Mouse (Mus musculus) heart, embryonic 10.5 days (tissue): ENCODE results near the gene Psrc1. TPM values are rescaled to one million over a fixed set of nuclear protein-coding genes. Genes with fewer than 3 reads are reported as not detected.
A peak's percentile ranks its signal among the peaks of the same experiment; 100 is the strongest.

Experiments
- DNase-seq: peaks from one replicate; pipeline ENCODE4 v3.0.0-alpha.2; 2017; ENCODE audit warnings: low spot score
- H3K27ac ChIP-seq: fragments of 300-500 bp; sonication (generic); 2 replicates; pipeline ENCODE4 v1.5.1; 2016; ENCODE audit warnings: mild to moderate bottlenecking
- H3K27me3 ChIP-seq: fragments of 300-500 bp; sonication (generic); 2 replicates; pipeline ENCODE4 v1.6.1; 2016; ENCODE audit warnings: mild to moderate bottlenecking; ENCODE audit not compliant: poor library complexity, insufficient read depth, severe bottlenecking
- H3K36me3 ChIP-seq: fragments of 300-500 bp; sonication (generic); 2 replicates; pipeline ENCODE4 v1.6.1; 2016; ENCODE audit warnings: mild to moderate bottlenecking, moderate library complexity
- H3K4me1 ChIP-seq: fragments of 300-500 bp; sonication (generic); 2 replicates; pipeline ENCODE4 v1.6.1; 2016; ENCODE audit warnings: mild to moderate bottlenecking
- H3K4me3 ChIP-seq: fragments of 300-500 bp; sonication (generic); 2 replicates; pipeline ENCODE4 v1.5.1; 2016; ENCODE audit warnings: mild to moderate bottlenecking, moderate library complexity
- H3K9me3 ChIP-seq: fragments of 300-500 bp; sonication (generic); 2 replicates; pipeline ENCODE4 v1.6.1; 2016; ENCODE audit warnings: mild to moderate bottlenecking, moderate library complexity
- WGBS: fragments of 180-500 bp; shearing (Covaris S2); methylation state at CpG from one replicate; pipeline ENCODE4 v1.1.7; 2016; 5-methylcytosine and 5-hydroxymethylcytosine counted together
- polyA plus RNA-seq: library from polyadenylated mRNA; unstranded; fragments of >200 nt; fragmentation: Nextera tagmentation; extraction: Ambion mirVana; gene quantifications from 2 replicates; pipeline ENCODE4 v1.2.1, GENCODE M21; 2016

The Psrc1 gene
- polyA plus RNA-seq, 1 experiment from 2014 or later: 57.6 TPM

DNA sequence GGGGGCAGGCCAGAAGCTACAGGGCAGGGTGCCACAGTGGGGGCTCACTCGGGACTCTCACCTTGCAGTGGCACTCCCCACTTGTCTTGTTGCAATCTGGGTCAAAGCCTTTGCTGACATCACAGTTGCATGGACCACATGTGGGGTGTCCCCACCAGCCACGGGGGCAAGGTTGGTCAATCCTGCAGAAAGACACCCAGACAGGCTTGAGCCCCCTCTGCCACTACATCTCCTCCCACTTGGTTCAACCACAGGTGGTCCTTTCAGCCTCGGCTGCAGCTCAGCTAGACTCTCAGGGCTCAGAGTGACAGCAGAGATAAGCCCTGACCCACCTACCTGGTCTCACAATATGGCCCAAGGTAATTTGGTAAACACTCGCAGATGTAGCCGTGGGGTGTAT is 16.8 kb downstream of the Psrc1 start:
- no peaks in the 10 kb centered on the region for H3K36me3 ChIP-seq
- no peaks in the 10 kb centered on the region for H3K9me3 ChIP-seq
- WGBS: 62% methylated on average over 5 of the region's 5 CpGs
- H3K4me3 ChIP-seq: no peak overlapping the region
- H3K4me1 ChIP-seq: peaks cover 20% of the 10 kb centered on the region
- DNase-seq: peak; percentile 72
- H3K27ac ChIP-seq: no peak overlapping the region
- peaks cover 65% of the 10 kb centered on the region; the same call in 1 of the 2 replicates for H3K27me3 ChIP-seq

DNA sequence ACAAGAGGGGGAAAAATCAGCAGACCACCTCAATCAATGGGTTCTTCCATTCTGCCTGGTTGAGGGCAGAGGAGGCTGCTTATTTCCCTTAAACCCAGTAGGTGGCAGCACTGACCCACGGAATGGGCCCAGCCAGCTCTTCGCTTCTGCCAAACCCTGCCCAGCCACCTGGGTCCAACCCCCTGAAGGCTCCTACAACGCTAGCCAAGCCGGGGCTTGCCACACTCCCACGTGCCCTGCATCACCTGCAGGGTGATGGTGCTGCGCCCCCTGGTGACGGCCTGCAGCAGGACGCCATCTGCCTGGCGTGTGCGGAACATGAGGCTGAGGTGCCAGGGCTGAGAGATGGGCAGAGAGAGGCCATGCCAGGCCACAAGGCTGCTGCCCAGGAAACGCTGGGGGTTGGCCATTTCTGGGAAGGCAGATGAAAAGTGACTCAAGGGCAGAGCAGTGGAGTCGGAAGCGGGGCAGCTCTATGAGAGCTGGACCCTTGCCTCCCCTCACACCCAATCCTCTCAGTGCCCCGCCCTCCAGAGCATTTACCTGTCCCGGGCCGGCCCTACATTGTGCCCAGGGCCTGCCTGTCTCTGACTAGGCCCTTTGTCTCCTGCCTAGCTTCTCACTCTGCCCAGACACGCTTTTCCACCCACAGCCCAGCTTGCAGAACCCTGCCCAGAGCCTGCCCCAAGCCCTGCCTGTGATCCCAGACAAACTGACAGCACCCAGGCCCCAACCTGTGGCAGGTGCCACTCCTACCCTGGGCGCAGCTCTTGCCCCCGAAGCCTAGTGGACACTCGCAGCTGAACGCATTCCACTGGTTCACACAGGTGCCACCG is 18.3 kb downstream of the Psrc1 start:
- Histone ChIP-seq H3K27me3 (peaks cover 68% of the 10 kb centered on the region), H3K36me3 (no peaks in the 10 kb centered on the region), H3K4me3 (peak overlapping the region; percentile 36), H3K27ac (no peak overlapping the region), H3K4me1 (peaks cover 17% of the 10 kb centered on the region), H3K9me3 (no peaks in the 10 kb centered on the region)
- WGBS: 30% methylated on average over 22 of the region's 22 CpGs
- DNase-seq: peak; percentile 92

DNA sequence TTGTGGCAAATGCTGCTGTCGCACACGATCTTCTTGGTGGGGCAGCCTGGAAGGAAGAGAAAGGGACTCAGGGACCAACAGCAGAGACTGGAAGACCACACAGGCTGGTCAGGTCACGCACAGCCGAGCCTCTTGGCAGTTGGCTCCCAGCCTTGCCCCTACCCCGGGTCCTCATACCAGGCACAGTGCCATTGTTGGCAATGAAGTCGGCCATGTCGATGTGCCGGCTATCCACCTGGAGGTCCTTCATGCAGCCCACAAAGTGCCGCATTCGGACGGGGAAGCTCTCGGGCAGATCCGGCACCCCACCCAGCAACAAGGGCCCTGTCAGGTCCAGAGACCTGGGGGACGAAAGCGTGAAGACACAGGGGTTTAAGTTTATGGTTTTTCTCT is 18.9 kb downstream of the Psrc1 start:
- no peak overlapping the region for H3K27ac ChIP-seq
- no peak overlapping the region for H3K4me3 ChIP-seq
- H3K36me3 ChIP-seq: no peaks in the 10 kb centered on the region
- 89% methylated on average over 15 of the region's 15 CpGs for WGBS
- no peak for DNase-seq
- H3K27me3 ChIP-seq: peaks cover 68% of the 10 kb centered on the region
- H3K4me1 ChIP-seq: peaks cover 11% of the 10 kb centered on the region
- no peaks in the 10 kb centered on the region for H3K9me3 ChIP-seq

DNA sequence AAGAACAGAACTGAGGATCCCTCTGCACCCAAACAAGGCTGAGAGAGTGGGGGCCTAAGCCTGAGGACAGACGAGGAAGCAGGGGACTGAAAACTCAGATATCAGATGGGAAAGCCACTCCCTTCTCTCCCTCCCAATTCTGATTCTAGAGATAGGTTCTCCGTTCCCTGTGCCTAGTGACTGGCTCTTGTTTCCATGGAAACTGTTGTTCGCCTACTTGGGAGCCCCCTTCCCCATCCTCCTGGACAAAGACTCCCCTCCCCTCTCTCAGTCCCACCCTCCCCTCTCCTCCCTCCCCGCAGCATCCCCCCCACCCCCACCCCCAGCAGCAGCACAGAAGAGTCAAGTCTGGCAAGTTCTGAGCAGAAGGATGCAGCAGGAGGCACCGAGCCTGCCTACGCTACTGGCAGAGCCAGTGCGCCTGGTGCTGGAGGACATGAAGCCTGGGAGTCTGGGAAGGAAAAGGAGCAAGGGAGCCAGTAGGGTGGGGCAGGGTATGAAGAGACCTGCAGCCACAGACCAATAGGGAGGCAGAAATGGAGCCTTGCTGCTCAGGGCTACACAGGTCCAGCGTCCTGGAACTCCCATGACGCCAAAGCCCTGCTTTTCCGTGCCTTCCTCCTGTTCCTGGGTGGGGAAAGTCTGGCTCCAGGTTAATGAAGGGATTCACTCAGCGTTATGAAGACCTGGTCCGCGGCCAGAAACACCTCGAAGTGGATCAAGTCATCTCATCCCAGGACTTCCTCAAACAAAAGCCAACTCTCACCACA is 22.1 kb downstream of the Psrc1 start:
- H3K27ac ChIP-seq: no peak overlapping the region
- DNase-seq: no peak
- H3K27me3 ChIP-seq: peaks cover 66% of the 10 kb centered on the region
- no peaks in the 10 kb centered on the region for H3K36me3 ChIP-seq
- WGBS: 39% methylated on average over 14 of the region's 14 CpGs
- H3K4me3 ChIP-seq: no peak overlapping the region
- peaks cover 17% of the 10 kb centered on the region for H3K4me1 ChIP-seq
- H3K9me3 ChIP-seq: no peaks in the 10 kb centered on the region

DNA sequence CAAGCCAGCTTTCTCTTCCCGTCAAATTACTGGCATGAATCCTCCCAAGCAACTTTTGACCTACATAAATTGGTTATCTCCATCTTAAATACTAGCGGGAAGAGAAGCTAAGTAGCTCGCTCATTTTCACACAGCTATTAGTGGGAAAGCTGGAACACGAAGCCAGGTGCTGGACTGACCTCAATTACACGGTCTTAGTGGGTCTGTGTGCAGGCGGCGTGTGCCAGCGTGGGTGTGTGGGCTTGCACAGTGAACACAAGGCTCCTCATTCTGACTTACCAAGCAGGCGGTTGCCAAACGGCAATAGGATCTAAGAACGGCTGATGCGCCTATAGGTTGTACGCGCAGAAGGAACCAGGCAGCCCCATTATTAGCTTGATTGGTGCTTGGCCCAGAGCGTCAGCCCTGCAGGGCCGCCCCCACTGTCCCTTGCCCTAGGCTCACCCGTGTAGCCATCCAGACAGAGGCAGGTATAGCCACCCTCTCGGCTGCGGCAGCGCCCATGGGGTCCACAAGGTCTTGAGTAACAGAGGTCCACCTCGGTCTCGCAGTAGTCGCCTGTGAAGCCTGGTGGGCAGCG is 22.8 kb downstream of the Psrc1 start:
- Histone ChIP-seq H3K4me3 (no peak overlapping the region), H3K27me3 (peaks cover 66% of the 10 kb centered on the region), H3K9me3 (no peaks in the 10 kb centered on the region), H3K4me1 (peaks cover 24% of the 10 kb centered on the region), H3K36me3 (no peaks in the 10 kb centered on the region), H3K27ac (no peak overlapping the region)
- WGBS: 82% methylated on average over 24 of the region's 24 CpGs
- DNase-seq: no peak

DNA sequence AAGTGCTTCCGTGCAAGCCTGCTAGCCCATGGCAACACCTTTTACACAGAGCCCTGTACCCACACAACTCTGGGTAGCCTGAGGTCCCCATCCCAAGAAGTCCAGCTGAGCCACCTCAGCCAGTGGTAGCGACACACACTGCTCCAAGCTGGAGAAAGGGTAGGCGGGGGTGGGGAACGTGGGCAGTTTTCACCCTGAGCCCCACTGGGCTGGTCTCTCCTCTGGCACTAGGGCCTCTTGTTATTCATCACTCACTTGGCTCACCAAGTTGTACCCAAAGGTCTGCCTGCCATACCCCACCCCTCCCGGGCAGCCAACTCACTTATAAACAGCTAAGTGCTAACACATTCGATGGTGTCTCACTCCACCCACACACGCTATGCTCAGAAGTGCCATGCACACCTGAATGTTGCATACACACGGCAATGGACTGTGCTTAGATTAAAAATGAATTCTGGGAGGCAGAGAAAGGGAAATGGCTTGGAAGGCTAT is 24.9 kb downstream of the Psrc1 start:
- no peak overlapping the region for H3K4me3 ChIP-seq

DNA sequence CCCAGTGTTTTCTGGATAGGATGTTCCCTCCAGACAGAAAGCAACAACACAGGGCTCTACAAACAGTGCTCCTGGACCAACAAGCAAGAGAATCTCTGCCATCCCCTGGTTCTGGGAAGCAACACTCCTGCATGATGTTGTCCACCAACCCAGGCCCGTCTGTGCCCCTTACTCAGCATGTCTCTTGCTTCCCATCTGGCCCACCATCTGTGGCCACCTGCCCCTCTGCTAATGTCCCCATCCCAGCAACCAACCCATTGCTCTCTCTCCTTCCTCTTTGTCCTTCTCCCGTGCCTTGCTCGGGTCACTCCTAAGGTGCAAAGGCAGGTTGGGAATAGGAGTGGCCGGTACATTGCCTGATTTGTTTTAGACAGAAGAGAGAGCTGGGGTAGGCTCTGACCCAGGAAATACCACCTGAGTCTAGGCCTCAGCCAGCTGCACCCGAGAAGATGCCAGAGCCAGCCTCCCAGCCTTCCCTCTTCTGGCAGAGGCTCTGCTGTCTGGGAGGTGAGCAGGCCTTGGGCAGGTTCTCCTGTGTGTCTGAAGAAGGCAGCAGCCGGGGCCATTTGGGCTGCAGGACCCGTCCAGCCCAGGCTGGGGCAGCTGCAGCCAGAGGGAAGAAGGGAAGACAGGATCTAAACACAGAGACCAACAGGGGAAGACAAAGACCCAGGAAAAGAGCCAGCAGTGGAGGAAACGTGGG is 26.2 kb downstream of the Psrc1 start:
- H3K27ac ChIP-seq: peak overlapping the region; percentile 43

More for the DNA sequence above, 24.9 kb downstream of the Psrc1 start:
- Histone ChIP-seq H3K27me3 (peaks cover 57% of the 10 kb centered on the region), H3K36me3 (peaks cover 12% of the 10 kb centered on the region), H3K27ac (no peak overlapping the region), H3K9me3 (no peaks in the 10 kb centered on the region), H3K4me1 (peaks cover 22% of the 10 kb centered on the region)
- no peak for DNase-seq
- 84% methylated on average over 8 of the region's 8 CpGs for WGBS

DNA sequence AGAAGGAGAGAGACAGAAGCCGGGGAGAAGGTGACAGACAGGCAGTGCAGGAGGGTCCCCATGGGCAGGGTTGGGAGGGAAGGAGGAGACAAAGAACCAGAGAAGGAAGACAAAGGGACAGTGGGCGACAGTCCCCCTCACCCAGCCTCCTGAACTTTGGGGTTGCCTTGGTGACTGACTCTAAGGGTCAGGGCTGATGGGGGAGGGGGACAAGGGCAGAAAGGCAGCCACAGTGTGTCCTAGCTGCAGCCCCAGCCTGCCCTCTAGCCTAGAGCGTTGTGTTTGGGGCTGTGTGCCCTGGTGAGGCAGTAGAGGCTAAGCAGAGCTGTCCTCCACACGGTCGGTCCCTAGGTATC is 26.7 kb downstream of the Psrc1 start:
- H3K9me3 ChIP-seq: no peaks in the 10 kb centered on the region
- WGBS: 22% methylated on average over 5 of the region's 5 CpGs
- H3K36me3 ChIP-seq: peaks cover 20% of the 10 kb centered on the region
- H3K4me1 ChIP-seq: peaks cover 28% of the 10 kb centered on the region
- peak overlapping the region; percentile 43 for H3K27ac ChIP-seq
- H3K4me3 ChIP-seq: no peak overlapping the region
- DNase-seq: no peak
- peaks cover 59% of the 10 kb centered on the region for H3K27me3 ChIP-seq

More for the DNA sequence above, 26.2 kb downstream of the Psrc1 start:
- peaks cover 20% of the 10 kb centered on the region for H3K36me3 ChIP-seq
- WGBS: 57% methylated on average over 8 of the region's 8 CpGs
- peaks cover 59% of the 10 kb centered on the region for H3K27me3 ChIP-seq
- no peak for DNase-seq
- no peaks in the 10 kb centered on the region for H3K9me3 ChIP-seq
- H3K4me3 ChIP-seq: no peak overlapping the region
- peaks cover 22% of the 10 kb centered on the region for H3K4me1 ChIP-seq

DNA sequence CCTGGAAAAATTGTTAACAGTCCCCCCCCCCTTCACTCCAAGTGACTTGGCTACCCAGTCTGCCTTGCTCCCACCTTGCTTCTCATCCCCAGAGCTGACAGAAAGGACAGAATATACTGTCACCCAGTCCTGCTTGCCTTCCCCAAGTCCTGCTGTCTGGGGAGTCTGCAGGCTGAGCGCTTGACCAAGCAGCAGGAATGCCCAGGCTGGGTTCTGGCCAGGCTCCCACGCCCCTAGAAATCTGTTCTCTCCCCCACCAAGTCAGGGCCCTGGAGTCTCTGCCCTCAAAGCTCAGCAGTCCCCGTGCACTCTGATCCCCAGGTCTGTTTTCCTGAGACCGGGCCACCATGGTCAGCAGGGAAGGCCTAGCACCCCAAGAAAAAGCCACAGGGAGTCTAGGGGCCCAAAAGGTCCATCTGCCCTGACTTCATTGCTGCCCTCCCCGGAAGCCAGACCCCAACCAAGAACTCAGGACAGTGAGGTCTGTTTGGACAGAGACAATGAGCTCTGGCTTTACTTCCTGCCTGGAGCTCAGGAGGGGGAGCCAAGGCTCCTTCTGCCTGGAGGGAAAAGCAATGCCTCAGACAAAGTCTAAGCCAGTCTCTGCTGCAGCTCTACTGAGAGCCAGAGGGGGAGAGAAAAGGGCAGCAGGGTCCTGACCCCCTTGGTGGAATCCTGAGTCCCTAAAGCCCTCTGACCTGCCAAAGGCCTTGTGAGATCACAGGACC is 27.6 kb downstream of the Psrc1 start:
- H3K27ac ChIP-seq: peak overlapping the region; percentile 65
- no peaks in the 10 kb centered on the region for H3K9me3 ChIP-seq
- H3K4me3 ChIP-seq: no peak overlapping the region
- WGBS: 52% methylated on average over 5 of the region's 5 CpGs
- peaks cover 53% of the 10 kb centered on the region for H3K27me3 ChIP-seq
- peaks cover 20% of the 10 kb centered on the region for H3K36me3 ChIP-seq
- peaks cover 36% of the 10 kb centered on the region for H3K4me1 ChIP-seq
- DNase-seq: no peak

DNA sequence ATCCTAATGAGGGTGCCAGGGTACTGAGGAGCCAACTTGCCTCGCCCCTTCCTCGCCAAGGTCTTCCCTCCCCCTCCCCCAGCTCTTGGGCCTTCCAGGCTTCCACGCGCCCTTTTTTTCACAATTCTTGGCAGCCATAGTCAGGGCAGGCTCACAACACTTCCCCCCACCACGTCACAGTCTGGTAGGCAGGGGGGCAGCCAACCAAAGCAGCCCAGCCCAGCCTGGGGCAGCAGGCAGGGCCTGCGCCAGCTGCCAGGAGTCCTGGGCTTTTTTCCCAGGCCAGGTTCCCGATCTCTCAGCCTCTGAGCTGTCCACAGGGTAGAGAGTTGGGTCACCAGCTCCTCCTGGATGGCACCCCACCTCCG is 28.1 kb downstream of the Psrc1 start:
- 78% methylated on average over 8 of the region's 8 CpGs for WGBS

DNA sequence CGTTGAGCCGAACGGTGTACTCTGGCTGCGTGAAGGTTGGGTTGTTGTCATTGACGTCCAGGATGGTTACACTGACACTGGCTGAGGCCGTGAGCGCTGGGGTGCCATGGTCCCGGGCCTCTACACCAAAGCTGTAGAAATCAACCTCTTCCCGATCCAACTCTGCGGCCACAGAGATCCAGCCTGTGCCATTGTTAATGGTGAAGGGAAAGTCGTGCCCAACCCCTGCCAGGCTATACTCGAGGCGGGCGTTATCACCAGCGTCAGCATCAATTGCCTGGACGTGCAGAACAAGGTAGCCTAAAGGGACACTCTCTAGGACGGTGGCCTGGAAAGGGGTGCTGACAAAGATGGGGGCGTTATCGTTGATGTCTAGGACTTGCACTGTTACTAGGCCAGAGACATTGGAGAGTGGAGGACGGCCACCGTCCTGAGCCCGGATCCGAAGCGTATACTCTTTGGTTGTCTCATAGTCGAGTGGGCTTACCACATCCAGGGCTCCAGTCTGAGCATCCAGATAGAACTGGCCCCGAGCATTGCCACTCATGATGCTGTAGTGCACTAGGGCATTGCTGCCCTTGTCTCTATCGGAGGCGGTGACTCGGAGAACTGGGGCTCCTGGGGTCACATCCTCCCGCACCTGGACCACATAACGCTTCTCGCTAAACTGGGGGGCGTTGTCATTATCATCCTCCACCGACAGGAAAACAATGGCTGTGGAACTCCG is 30.2 kb downstream of the Psrc1 start:
- no peak overlapping the region for H3K27ac ChIP-seq
- peaks cover 36% of the 10 kb centered on the region for H3K4me1 ChIP-seq
- H3K4me3 ChIP-seq: no peak overlapping the region
- peaks cover 56% of the 10 kb centered on the region for H3K27me3 ChIP-seq
- H3K9me3 ChIP-seq: no peaks in the 10 kb centered on the region
- DNase-seq: peak; percentile 76
- peaks cover 20% of the 10 kb centered on the region for H3K36me3 ChIP-seq
- WGBS: 93% methylated on average over 35 of the region's 35 CpGs

More for the DNA sequence above, 28.1 kb downstream of the Psrc1 start:
- Histone ChIP-seq H3K36me3 (peaks cover 20% of the 10 kb centered on the region), H3K4me1 (peaks cover 36% of the 10 kb centered on the region), H3K27me3 (peaks cover 53% of the 10 kb centered on the region), H3K4me3 (no peak overlapping the region), H3K27ac (peak overlapping the region; percentile 65; the same call in 1 of the 2 replicates), H3K9me3 (no peaks in the 10 kb centered on the region)
- DNase-seq: no peak
